Mouse (Mus musculus) c-Kit-negative CD71-positive TER-119-positive erythroid progenitor cells, embryonic 14.5 days (primary cell): ENCODE data around the gene Gm11077.

ENCODE experiments used
- DNase-seq: peaks from one replicate; pipeline ENCODE4 v3.0.0-alpha.2; 2013; ENCODE audit warnings: low read depth, low spot score

Gm11077 gene

GRCm38 (mm10) chr6:140745586-140745985, 16.5 kb downstream of the Gm11077 start:
- no peak for DNase-seq

- DNase-seq, result no peak
Observed at GRCm38 (mm10) chr6:140747591-140747990, 18.5 kb downstream of the Gm11077 start.

- no peak for DNase-seq
Observed at GRCm38 (mm10) chr6:140750371-140751080, 21.4 kb downstream of the Gm11077 start.

GRCm38 (mm10) chr6:140766365-140766764, 37.3 kb downstream of the Gm11077 start:
- DNase-seq, result no peak

GRCm38 (mm10) chr6:140767237-140767636, 38.2 kb downstream of the Gm11077 start:
- DNase-seq, result no peak

- no peak for DNase-seq
Observed at GRCm38 (mm10) chr6:140768180-140768579, 39.1 kb downstream of the Gm11077 start.

GRCm38 (mm10) chr6:140768859-140769640, 40.0 kb downstream of the Gm11077 start:
- no peak for DNase-seq

DNA sequence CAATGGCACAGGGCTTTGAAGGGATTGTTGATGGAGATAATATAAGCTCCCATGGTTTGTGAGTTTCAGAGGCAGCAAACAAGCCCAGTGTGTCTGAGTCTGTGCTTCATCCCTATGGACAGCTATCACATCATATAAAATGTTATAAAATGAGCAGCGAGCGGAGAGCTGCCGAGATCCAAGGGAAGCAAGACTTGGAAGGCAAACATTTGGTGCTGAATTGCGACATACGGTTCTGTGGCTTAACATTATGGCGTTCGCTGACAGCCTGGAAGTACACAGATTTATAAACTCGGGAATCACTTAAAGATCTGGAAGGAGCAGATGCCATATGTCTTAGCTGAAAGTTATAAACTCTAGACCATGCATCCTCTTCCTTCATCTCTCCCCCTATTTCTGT, 47.2 kb downstream of the Gm11077 start:
- DNase-seq, result no peak

- no peak for DNase-seq
Observed at GRCm38 (mm10) chr6:140782524-140782923, 53.4 kb downstream of the Gm11077 start.

- no peak for DNase-seq
Observed at GRCm38 (mm10) chr6:140786058-140786457, 57.0 kb downstream of the Gm11077 start.

DNA sequence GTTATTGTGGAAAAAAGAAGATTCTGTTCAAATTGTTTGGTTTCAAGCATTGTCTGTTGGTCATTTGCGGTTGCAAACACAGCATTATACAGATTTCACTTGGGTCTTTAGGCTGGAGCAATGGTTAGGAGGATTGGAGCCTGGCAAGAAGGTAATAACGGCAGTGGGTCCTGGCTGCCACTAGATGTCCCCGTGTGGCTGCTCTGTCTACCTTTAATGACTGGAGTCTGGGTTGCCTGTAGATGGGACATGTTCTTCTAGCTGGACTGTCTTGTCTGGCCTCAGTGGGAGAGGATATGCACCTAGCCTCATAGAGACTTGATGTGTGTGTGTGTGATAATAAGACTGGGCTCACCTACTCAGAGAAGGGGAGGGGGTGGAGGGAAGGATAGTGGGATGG, 60.8 kb downstream of the Gm11077 start:
- no peak for DNase-seq

DNA sequence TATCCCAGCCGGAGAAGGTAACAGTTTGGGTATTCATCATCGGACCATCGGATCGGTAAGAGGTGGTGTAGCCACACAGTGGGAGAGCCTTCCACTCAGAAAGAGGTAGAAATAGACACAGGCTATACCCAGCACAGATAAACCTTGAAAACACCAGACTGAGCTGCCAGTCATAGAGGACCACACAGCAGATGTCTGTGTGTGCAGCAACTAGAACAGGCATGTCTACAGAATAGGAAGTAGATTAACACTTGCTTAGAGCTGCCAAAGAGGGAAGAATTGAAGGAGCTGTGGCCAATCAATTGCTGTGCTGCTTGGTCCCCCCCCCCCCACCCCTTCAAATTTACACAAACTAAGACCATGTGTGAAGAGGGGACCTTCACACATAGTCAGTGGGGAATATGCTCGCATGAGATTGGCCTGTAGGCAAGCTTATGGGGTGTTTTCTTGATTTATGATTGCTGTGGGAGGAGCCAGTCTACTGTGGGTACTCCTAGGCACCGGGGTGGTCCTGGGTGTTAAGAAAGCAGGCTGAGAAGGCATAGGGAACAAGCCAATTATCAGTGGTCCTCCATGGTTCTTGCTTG, 64.7 kb downstream of the Gm11077 start:
- DNase-seq, result no peak

- DNase-seq, result no peak
Observed at GRCm38 (mm10) chr6:140798841-140799240, 69.8 kb downstream of the Gm11077 start.

DNA sequence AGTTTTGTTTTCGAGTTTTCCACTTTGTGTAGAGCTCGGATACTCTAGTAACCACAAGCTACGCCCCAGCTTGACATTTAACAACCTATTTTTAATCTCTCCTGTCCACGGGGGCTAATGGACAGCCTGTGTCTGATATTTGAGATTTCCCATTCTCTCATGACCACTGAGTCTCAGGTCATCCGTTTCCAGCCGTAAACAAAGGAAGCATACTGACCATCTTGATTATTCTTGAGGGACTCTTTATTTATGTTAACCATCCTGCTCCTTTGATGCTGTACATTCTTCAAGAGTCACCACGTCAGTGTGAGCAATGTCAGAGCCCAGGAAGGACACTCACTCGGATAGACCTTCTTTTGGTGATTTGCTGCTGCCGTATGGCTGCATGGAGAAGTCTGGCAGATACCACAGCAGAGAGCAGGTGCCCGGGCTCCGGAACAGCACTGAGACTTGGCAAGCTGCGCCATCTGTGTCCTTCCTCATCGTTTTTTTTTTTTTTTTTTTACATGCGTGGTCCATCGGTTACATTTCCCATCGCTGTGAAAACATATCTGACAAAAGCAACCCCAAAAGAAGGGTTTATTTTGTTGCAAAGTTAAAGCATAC, 70.5 kb downstream of the Gm11077 start:
- DNase-seq, result no peak

- no peak for DNase-seq
Observed at GRCm38 (mm10) chr6:140800587-140800986, 71.5 kb downstream of the Gm11077 start.
